Mouse (Mus musculus) embryonic fibroblast, embryonic 13.5 days (primary cell): ENCODE data around the gene Dnaja3.

Experiments
- CTCF ChIP-seq: IDR thresholded peaks from 2 replicates; pipeline ENCODE4 v1.5.1; 2011; ENCODE audit warnings: mild to moderate bottlenecking, control low read depth, low read length, moderate library complexity, borderline replicate concordance; ENCODE audit not compliant: insufficient read depth
- POLR2A ChIP-seq: IDR thresholded peaks from 2 replicates; pipeline ENCODE4 v1.6.1; 2011; ENCODE audit warnings: low read depth, mild to moderate bottlenecking, control low read depth, low read length, moderate library complexity

- no peak for TF ChIP-seq CTCF
- TF ChIP-seq POLR2A: peak; percentile 99
Measured at GRCm38 (mm10) chr16:4725780-4726527, 86.2 kb downstream of the Dnaja3 start, which contains the start of gene Hmox2.
